Mouse (Mus musculus): ENCODE results near the gene Cnih2. TPM values are rescaled to one million over a fixed set of nuclear protein-coding genes. Genes with fewer than 3 reads are reported as not detected.

The Cnih2 gene
- polyA plus RNA-seq, 1 experiment from 2014 or later = 432 TPM

GRCm38 (mm10) chr19:5117494-5118383 is 19.4 kb upstream of the Cnih2 start:
- Histone ChIP-seq H3K4me1 (ENCODE audit: control insufficient read depth, insufficient read depth, low read length) (peaks cover 18% of the 10 kb centered on the region), H3K27me3 (ENCODE audit: control insufficient read depth, insufficient read depth, low read depth, low read length) (no peaks in the 10 kb centered on the region), H3K9ac (ENCODE audit: low read depth, low read length) (peak overlapping the region; percentile 98), H3K9me3 (replicated peaks; ENCODE audit: control insufficient read depth, low read length, poor library complexity, severe bottlenecking) (no peaks in the 10 kb centered on the region), H3K27ac (ENCODE audit: low read length) (peak overlapping the region; percentile 91), H3K4me2 (ENCODE audit: low read length) (peak overlapping the region; percentile 68), H3K4me3 (ENCODE audit: low read depth, low read length) (peak overlapping the region; percentile 88), H3K36me3 (ENCODE audit: control insufficient read depth, insufficient read depth, low read length) (peaks cover 4% of the 10 kb centered on the region; the same call in 1 of the 2 replicates)
- under 1% methylated on average over 70 of the region's 83 CpGs for WGBS
- peak; percentile 94 for ATAC-seq

GRCm38 (mm10) chr19:5113783-5114182 is 15.5 kb upstream of the Cnih2 start:
- Histone ChIP-seq H3K36me3 (ENCODE audit: control insufficient read depth, insufficient read depth, low read length) (peaks cover 28% of the 10 kb centered on the region), H3K27me3 (ENCODE audit: control insufficient read depth, insufficient read depth, low read depth, low read length) (no peaks in the 10 kb centered on the region), H3K4me1 (ENCODE audit: control insufficient read depth, insufficient read depth, low read length) (peaks cover 11% of the 10 kb centered on the region), H3K27ac (ENCODE audit: low read length) (no peak overlapping the region), H3K4me2 (ENCODE audit: low read length) (no peak overlapping the region), H3K4me3 (ENCODE audit: low read depth, low read length) (no peak overlapping the region), H3K9ac (ENCODE audit: low read depth, low read length) (no peak overlapping the region), H3K9me3 (replicated peaks; ENCODE audit: control insufficient read depth, low read length, poor library complexity, severe bottlenecking) (no peaks in the 10 kb centered on the region)
- ATAC-seq = no peak
- WGBS = 88% methylated on average over 7 of the region's 7 CpGs

DNA sequence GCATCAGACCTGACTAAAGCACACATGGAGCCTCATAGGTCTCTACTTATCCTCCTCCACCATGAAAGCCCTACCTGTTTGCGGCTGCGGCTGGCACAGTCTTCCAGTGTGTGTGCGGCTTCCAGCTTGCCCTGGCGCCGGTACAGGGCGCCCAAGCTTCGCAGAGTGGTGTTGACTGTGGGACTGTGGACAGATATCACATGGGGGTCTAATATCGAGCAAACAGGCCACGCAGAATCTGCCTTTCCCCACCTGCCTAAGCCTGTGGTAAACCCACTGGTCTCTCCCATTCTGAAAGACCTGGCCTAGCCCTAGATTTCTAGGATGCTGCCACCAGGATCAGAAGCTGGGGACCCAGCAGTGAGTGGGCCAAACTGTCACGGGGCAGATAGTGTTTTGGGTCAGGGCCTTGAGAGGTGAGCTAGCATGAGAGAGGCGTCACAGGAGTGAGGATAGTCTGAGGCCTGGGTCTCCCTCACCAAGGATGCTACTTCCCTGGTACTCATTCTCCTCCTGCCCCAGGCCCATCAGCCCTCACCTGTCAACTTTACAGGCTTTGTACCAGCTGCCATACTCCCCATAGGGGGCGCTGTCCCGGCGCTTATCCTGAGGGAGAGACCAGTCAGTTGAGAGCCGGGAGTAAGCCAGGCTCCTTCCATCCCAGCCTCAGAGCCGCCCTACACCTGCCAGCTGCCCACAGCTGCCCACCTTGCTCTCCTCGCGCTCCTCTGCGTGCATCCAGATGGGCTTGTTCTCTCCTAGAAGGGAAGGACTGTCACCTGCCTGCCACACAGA is 11.5 kb upstream of the Cnih2 start:
- peaks cover 29% of the 10 kb centered on the region for H3K36me3 ChIP-seq (ENCODE audit: control insufficient read depth, insufficient read depth, low read length)
- 74% methylated on average over 19 of the region's 19 CpGs for WGBS
- ATAC-seq = no peak

DNA sequence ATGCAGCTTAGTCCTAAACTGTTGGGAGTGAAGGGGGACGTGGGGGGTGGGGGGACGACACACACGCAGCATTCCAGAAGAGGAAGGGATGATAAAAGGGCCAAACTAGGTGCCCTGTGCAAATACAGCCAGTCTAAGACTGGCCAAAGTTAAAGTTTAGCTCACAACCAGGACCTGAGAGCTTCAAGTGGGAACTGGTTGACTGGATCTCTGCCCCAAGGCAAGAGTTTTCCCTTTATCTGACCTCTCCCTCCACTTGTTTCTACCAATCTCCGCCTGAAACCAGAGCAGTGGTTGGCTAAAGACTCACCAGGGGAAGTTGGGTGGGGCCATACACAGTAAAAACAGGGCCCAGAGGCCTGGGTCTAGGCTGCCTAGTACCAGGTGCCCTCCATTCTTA is 10.4 kb upstream of the Cnih2 start:
- H3K27ac ChIP-seq (ENCODE audit: low read length) = no peak overlapping the region
- WGBS = 69% methylated on average over 4 of the region's 4 CpGs
- no peak for ATAC-seq

More for the DNA sequence above, 11.5 kb upstream of the Cnih2 start:
- Histone ChIP-seq H3K4me1 (ENCODE audit: control insufficient read depth, insufficient read depth, low read length) (peaks cover 12% of the 10 kb centered on the region), H3K27ac (ENCODE audit: low read length) (no peak overlapping the region), H3K27me3 (ENCODE audit: control insufficient read depth, insufficient read depth, low read depth, low read length) (no peaks in the 10 kb centered on the region), H3K9me3 (replicated peaks; ENCODE audit: control insufficient read depth, low read length, poor library complexity, severe bottlenecking) (no peaks in the 10 kb centered on the region), H3K4me2 (ENCODE audit: low read length) (no peak overlapping the region), H3K4me3 (ENCODE audit: low read depth, low read length) (no peak overlapping the region), H3K9ac (ENCODE audit: low read depth, low read length) (no peak overlapping the region)

GRCm38 (mm10) chr19:5108271-5108575 is 9.9 kb upstream of the Cnih2 start:
- no peak overlapping the region for H3K9ac ChIP-seq (ENCODE audit: low read depth, low read length)

More for the DNA sequence above, 10.4 kb upstream of the Cnih2 start:
- Histone ChIP-seq H3K4me2 (ENCODE audit: low read length) (no peak overlapping the region), H3K4me3 (ENCODE audit: low read depth, low read length) (no peak overlapping the region), H3K9ac (ENCODE audit: low read depth, low read length) (no peak overlapping the region), H3K27me3 (ENCODE audit: control insufficient read depth, insufficient read depth, low read depth, low read length) (no peaks in the 10 kb centered on the region), H3K4me1 (ENCODE audit: control insufficient read depth, insufficient read depth, low read length) (peaks cover 12% of the 10 kb centered on the region), H3K36me3 (ENCODE audit: control insufficient read depth, insufficient read depth, low read length) (peaks cover 38% of the 10 kb centered on the region), H3K9me3 (replicated peaks; ENCODE audit: control insufficient read depth, low read length, poor library complexity, severe bottlenecking) (no peaks in the 10 kb centered on the region)

DNA sequence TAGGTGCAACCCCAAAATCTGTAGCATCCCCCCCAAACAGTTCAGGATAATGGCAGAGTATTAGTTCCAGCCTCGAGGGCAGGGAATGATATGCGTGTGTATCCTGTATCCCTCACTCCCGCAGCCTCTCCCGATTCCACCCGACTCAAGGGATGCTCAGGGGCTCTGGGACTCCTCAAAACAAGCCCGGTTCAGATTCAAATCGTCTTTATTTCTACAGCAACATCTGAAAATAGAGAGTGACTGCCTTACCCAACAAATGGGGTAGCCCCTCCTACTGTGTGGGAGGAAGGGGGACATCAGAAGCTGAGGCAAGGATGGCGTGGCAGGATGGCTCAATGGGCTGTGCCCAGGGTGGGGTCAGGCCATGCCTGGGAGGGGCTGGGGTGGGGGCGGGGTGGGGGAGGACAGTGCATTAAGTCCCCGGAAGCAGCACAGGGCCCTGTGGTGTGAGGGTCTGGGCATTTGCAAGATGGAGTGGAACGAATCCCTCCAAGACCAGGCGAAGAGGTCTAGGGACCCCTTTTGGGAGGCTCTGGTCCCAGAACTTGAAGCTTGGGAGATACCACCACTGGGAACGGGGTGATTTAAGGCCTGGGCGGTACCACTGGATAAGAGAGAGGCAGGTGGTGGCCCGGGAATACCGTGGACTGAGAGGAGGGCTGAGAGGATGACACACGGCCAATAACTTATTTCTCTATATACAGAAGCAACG is 9.4 kb upstream of the Cnih2 start:
- no peak overlapping the region; the same call in 1 of the 2 replicates for H3K9ac ChIP-seq (ENCODE audit: low read depth, low read length)
- no peak overlapping the region for H3K4me2 ChIP-seq (ENCODE audit: low read length)
- 76% methylated on average over 18 of the region's 18 CpGs for WGBS
- peaks cover 39% of the 10 kb centered on the region for H3K36me3 ChIP-seq (ENCODE audit: control insufficient read depth, insufficient read depth, low read length)
- H3K27me3 ChIP-seq (ENCODE audit: control insufficient read depth, insufficient read depth, low read depth, low read length) = no peaks in the 10 kb centered on the region
- H3K4me1 ChIP-seq (ENCODE audit: control insufficient read depth, insufficient read depth, low read length) = peaks cover 12% of the 10 kb centered on the region
- no peak overlapping the region; the same call in 1 of the 2 replicates for H3K27ac ChIP-seq (ENCODE audit: low read length)
- no peak overlapping the region for H3K4me3 ChIP-seq (ENCODE audit: low read depth, low read length)
- H3K9me3 ChIP-seq (replicated peaks; ENCODE audit: control insufficient read depth, low read length, poor library complexity, severe bottlenecking) = no peaks in the 10 kb centered on the region
- peak; percentile 11 for ATAC-seq

More at GRCm38 (mm10) chr19:5108271-5108575, 9.9 kb upstream of the Cnih2 start:
- 16% methylated on average over 5 of the region's 5 CpGs for WGBS
- Histone ChIP-seq H3K27ac (ENCODE audit: low read length) (no peak overlapping the region), H3K9me3 (replicated peaks; ENCODE audit: control insufficient read depth, low read length, poor library complexity, severe bottlenecking) (no peaks in the 10 kb centered on the region), H3K27me3 (ENCODE audit: control insufficient read depth, insufficient read depth, low read depth, low read length) (no peaks in the 10 kb centered on the region), H3K4me1 (ENCODE audit: control insufficient read depth, insufficient read depth, low read length) (peaks cover 12% of the 10 kb centered on the region), H3K4me2 (ENCODE audit: low read length) (no peak overlapping the region), H3K4me3 (ENCODE audit: low read depth, low read length) (no peak overlapping the region), H3K36me3 (ENCODE audit: control insufficient read depth, insufficient read depth, low read length) (peaks cover 38% of the 10 kb centered on the region)
- no peak for ATAC-seq

- WGBS = under 1% methylated on average over 36 of the region's 46 CpGs
- ATAC-seq = peak; percentile 95
- H3K9ac ChIP-seq (ENCODE audit: low read depth, low read length) = peak within 1 kb of the TSS; percentile 80
Observed at GRCm38 (mm10) chr19:5106731-5107191, 8.4 kb upstream of the Cnih2 start, which contains the start of gene Rab1b. Gene Rab1b, minus strand, starts transcription at chr19:5107072.

GRCm38 (mm10) chr19:5106074-5106473 is 7.8 kb upstream of the Cnih2 start:
- Histone ChIP-seq H3K27me3 (ENCODE audit: control insufficient read depth, insufficient read depth, low read depth, low read length) (no peaks in the 10 kb centered on the region), H3K9ac (ENCODE audit: low read depth, low read length) (peak overlapping the region; percentile 80), H3K36me3 (ENCODE audit: control insufficient read depth, insufficient read depth, low read length) (peaks cover 33% of the 10 kb centered on the region), H3K27ac (ENCODE audit: low read length) (peak overlapping the region; percentile 98), H3K4me3 (ENCODE audit: low read depth, low read length) (peak overlapping the region; percentile 70), H3K4me2 (ENCODE audit: low read length) (peak overlapping the region; percentile 96), H3K4me1 (ENCODE audit: control insufficient read depth, insufficient read depth, low read length) (peaks cover 12% of the 10 kb centered on the region), H3K9me3 (replicated peaks; ENCODE audit: control insufficient read depth, low read length, poor library complexity, severe bottlenecking) (no peaks in the 10 kb centered on the region)
- WGBS = 25% methylated on average over 9 of the region's 9 CpGs
- ATAC-seq = no peak

More at GRCm38 (mm10) chr19:5106731-5107191, 8.4 kb upstream of the Cnih2 start, which contains the start of gene Rab1b:
- peak within 1 kb of the TSS; percentile 98 for H3K27ac ChIP-seq (ENCODE audit: low read length)
- H3K4me1 ChIP-seq (ENCODE audit: control insufficient read depth, insufficient read depth, low read length) = peaks cover 12% of the 10 kb centered on the region
- H3K4me3 ChIP-seq (ENCODE audit: low read depth, low read length) = peak within 1 kb of the TSS; percentile 70
- no peaks in the 10 kb centered on the region for H3K27me3 ChIP-seq (ENCODE audit: control insufficient read depth, insufficient read depth, low read depth, low read length)
- H3K4me2 ChIP-seq (ENCODE audit: low read length) = peak within 1 kb of the TSS; percentile 96
- no peaks in the 10 kb centered on the region for H3K9me3 ChIP-seq (replicated peaks; ENCODE audit: control insufficient read depth, low read length, poor library complexity, severe bottlenecking)
- peaks cover 36% of the 10 kb centered on the region for H3K36me3 ChIP-seq (ENCODE audit: control insufficient read depth, insufficient read depth, low read length)

Data from midbrain, embryonic 16.5 days (tissue).